Mouse (Mus musculus): ENCODE measurements around the gene Mt2.

DNA sequence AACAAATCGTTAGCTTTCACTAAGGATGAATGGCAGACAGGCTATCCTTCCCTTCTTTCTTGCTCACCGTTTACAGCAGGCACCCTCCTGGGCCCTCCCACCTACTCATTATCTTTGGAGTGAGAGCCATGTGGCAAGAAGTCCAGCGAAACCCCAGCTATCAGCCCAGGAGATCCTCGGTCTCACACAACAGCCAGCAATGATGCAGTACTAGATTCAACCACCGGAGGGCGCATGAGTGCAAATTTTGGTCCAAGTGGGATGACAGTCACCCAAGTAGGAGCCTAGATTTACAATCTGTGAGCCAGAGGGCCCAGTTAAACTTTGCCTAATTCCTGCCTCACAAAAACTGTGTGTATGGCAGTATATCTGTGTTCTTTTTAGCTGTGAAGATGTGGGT is 5.2 kb upstream of the Mt2 start:
- TF ChIP-seq POLR2A (IDR thresholded peaks at IDR 0.05; ENCODE audit: extremely low read depth, insufficient read depth, low read length) (no peak), CTCF (IDR thresholded peaks at IDR 0.05; ENCODE audit: extremely low read depth, insufficient read depth, low read length) (peak; percentile 98)

Measured in cortical plate, adult 2 months (tissue).